8 mouse cellular contexts compared by ENCODE assay signal in genomic region chr16:22118716-22119501, GRCm38 (mm10). TPM values are rescaled to one million over a fixed set of nuclear protein-coding genes. Genes with fewer than 3 reads are reported as not detected.
DNase-seq lines count a peak whose midpoint lies in the region; ATAC-seq and TF ChIP-seq lines count a peak whose summit lies in the region.

No protein-coding gene starts in this region.

- no peak for TF ChIP-seq EP300 in stomach, postnatal 0 days (optimal IDR thresholded peaks at IDR 0.05)

- no peak for TF ChIP-seq CTCF in stomach, postnatal 0 days (IDR thresholded peaks at IDR 0.05; ENCODE audit: low read depth)

- H3K36me3 ChIP-seq in liver, embryonic 15.5 days (replicated peaks): no peaks in the 10 kb centered on the region
- no peaks in the 10 kb centered on the region for H3K36me3 ChIP-seq in liver, embryonic 11.5 days (ENCODE audit: control insufficient read depth, insufficient read depth, low read length)
- 0 out of 2 replicates have a peak, but pooled peaks cover 4% of the 10 kb centered on the region for H3K36me3 ChIP-seq in stomach, postnatal 0 days (ENCODE audit: control insufficient read depth, insufficient read depth, low read length)
- peaks cover 4% of the 10 kb centered on the region; the same call in 1 of the 2 replicates for H3K36me3 ChIP-seq in neural tube, embryonic 15.5 days

- WGBS in liver, embryonic 15.5 days (ENCODE audit: insufficient replicate concordance): 42% methylated on average over 14 of the region's 14 CpGs
- 71% methylated on average over 14 of the region's 14 CpGs for WGBS in liver, embryonic 11.5 days
- WGBS in stomach, postnatal 0 days: 69% methylated on average over 14 of the region's 14 CpGs
- 82% methylated on average over 14 of the region's 14 CpGs for WGBS in neural tube, embryonic 15.5 days

- peaks cover 4% of the 10 kb centered on the region; the same call in 1 of the 2 replicates for H3K4me1 ChIP-seq in liver, embryonic 15.5 days (replicated peaks)
- H3K4me1 ChIP-seq in liver, embryonic 11.5 days (replicated peaks; ENCODE audit: control insufficient read depth, insufficient read depth, low read length): 0 out of 2 replicates have a peak, but pooled peaks cover 3% of the 10 kb centered on the region
- no peaks in the 10 kb centered on the region for H3K4me1 ChIP-seq in brown adipose tissue, adult 24 weeks (ENCODE audit: control insufficient read depth, insufficient read depth, insufficient read length, low read length)
- H3K4me1 ChIP-seq in stomach, postnatal 0 days (replicated peaks; ENCODE audit: control insufficient read depth, insufficient read depth): no peaks in the 10 kb centered on the region
- H3K4me1 ChIP-seq in neural tube, embryonic 15.5 days: peaks cover 3% of the 10 kb centered on the region; the same call in 1 of the 2 replicates

- H3K9ac ChIP-seq in liver, embryonic 15.5 days: no peak overlapping the region
- H3K9ac ChIP-seq in liver, embryonic 11.5 days (ENCODE audit: low read depth, low read length): no peak overlapping the region
- no peak overlapping the region for H3K9ac ChIP-seq in stomach, postnatal 0 days (ENCODE audit: low read length)
- no peak overlapping the region for H3K9ac ChIP-seq in neural tube, embryonic 15.5 days (replicated peaks)

- 0 out of 2 replicates have a peak overlapping the region, but pooled peaks have one; percentile 8 for H3K4me2 ChIP-seq in liver, embryonic 15.5 days
- no peak overlapping the region for H3K4me2 ChIP-seq in liver, embryonic 11.5 days
- H3K4me2 ChIP-seq in stomach, postnatal 0 days (replicated peaks; ENCODE audit: low read depth): no peak overlapping the region
- H3K4me2 ChIP-seq in neural tube, embryonic 15.5 days: no peak overlapping the region

- ATAC-seq in liver, embryonic 15.5 days (ENCODE audit: insufficient read depth): no peak
- ATAC-seq in liver, embryonic 11.5 days (replicated peaks; ENCODE audit: low FRiP score): no peak
- ATAC-seq in stomach, postnatal 0 days (ENCODE audit: low FRiP score, low TSS enrichment): peak; percentile 58; the same call in 1 of the 2 replicates
- no peak for ATAC-seq in neural tube, embryonic 15.5 days (ENCODE audit: low FRiP score)
- no peak for ATAC-seq in activated CD4-positive, CD25-positive, alpha-beta regulatory T cell, adult 4 months

- H3K27me3 ChIP-seq in liver, embryonic 15.5 days: no peaks in the 10 kb centered on the region
- no peaks in the 10 kb centered on the region for H3K27me3 ChIP-seq in liver, embryonic 11.5 days (replicated peaks; ENCODE audit: control insufficient read depth, insufficient read depth, low read length)
- H3K27me3 ChIP-seq in stomach, postnatal 0 days (ENCODE audit: control insufficient read depth, insufficient read depth, low read length): no peaks in the 10 kb centered on the region
- H3K27me3 ChIP-seq in neural tube, embryonic 15.5 days (replicated peaks): no peaks in the 10 kb centered on the region

- no peak for DNase-seq in liver, embryonic 11.5 days (ENCODE audit: low spot score)
- DNase-seq in kidney, adult 8-10 months: peak; percentile 33 to 52
- DNase-seq in stomach, postnatal 0 days (ENCODE audit: low spot score): no peak
- no peak for DNase-seq in Muller cell, postnatal 12 days (ENCODE audit: inconsistent ontology term)

- H3K9me3 ChIP-seq in liver, embryonic 15.5 days (replicated peaks): no peaks in the 10 kb centered on the region
- H3K9me3 ChIP-seq in liver, embryonic 11.5 days (ENCODE audit: control insufficient read depth, low read length): no peaks in the 10 kb centered on the region
- H3K9me3 ChIP-seq in stomach, postnatal 0 days (ENCODE audit: control insufficient read depth, low read length): no peaks in the 10 kb centered on the region
- H3K9me3 ChIP-seq in neural tube, embryonic 15.5 days (replicated peaks): no peaks in the 10 kb centered on the region

- H3K27ac ChIP-seq in liver, embryonic 15.5 days (replicated peaks): no peak overlapping the region
- H3K27ac ChIP-seq in liver, embryonic 11.5 days (ENCODE audit: low read depth, low read length): no peak overlapping the region
- peak overlapping the region; percentile 49 for H3K27ac ChIP-seq in brown adipose tissue, adult 24 weeks (replicated peaks; ENCODE audit: low read depth, low read length)
- H3K27ac ChIP-seq in stomach, postnatal 0 days (replicated peaks): no peak overlapping the region; the same call in 1 of the 2 replicates
- H3K27ac ChIP-seq in neural tube, embryonic 15.5 days (replicated peaks): no peak overlapping the region

- no peak overlapping the region for H3K4me3 ChIP-seq in liver, embryonic 15.5 days (replicated peaks)
- no peak overlapping the region for H3K4me3 ChIP-seq in liver, embryonic 11.5 days (ENCODE audit: low read depth, low read length)
- H3K4me3 ChIP-seq in brown adipose tissue, adult 24 weeks (ENCODE audit: insufficient read depth, low read depth, low read length): 0 out of 2 replicates have a peak overlapping the region, but pooled peaks have one; percentile 13
- no peak overlapping the region for H3K4me3 ChIP-seq in stomach, postnatal 0 days (ENCODE audit: low read depth, low read length)
- no peak overlapping the region for H3K4me3 ChIP-seq in neural tube, embryonic 15.5 days (replicated peaks)

RNA-seq across cellular contexts. Expression of gene Igf2bp2, which starts 44.2 kb away (rescaled TPM):
- polyA plus RNA-seq in liver, embryonic 15.5 days (2015; fragmentation: Nextera tagmentation; extraction: Ambion mirVana): 8.4 and 8.7 TPM in 2 replicates
- 75.1 and 77.1 TPM in 2 replicates for polyA plus RNA-seq in liver, embryonic 11.5 days (2014; fragmentation: Nextera tagmentation; extraction: Ambion mirVana)
- polyA plus RNA-seq in brown adipose tissue, adult 24 weeks (2012; ENCODE audit: insufficient read depth, insufficient read length, missing spikeins): 1.9 and 3.5 TPM in 2 replicates
- polyA plus RNA-seq in stomach, postnatal 0 days (2015; fragmentation: Nextera tagmentation; extraction: Ambion mirVana): 32.4 and 34.6 TPM in 2 replicates
- 15.5 and 30.4 TPM in 2 replicates for polyA plus RNA-seq in neural tube, embryonic 15.5 days (2015; fragmentation: Nextera tagmentation; extraction: Ambion mirVana)
- 1 to 10 TPM in 1 of 2 experiments, under 1 TPM in 1; 0.41 to 1.2 TPM for polyA plus RNA-seq in activated CD4-positive, CD25-positive, alpha-beta regulatory T cell, adult 4 months (2017; shearing (Covaris generic))

Comparison
In these comparisons a context has a peak if more than half of its experiments do, and no peak if none do; other contexts are left out.
1. DNase-seq: peak in kidney, adult 8-10 months (2 of 2); none in liver, embryonic 11.5 days (single experiment), stomach, postnatal 0 days (single experiment) and Muller cell, postnatal 12 days (single experiment).